Mouse (Mus musculus) midbrain, embryonic 13.5 days (tissue): ENCODE measurements around the gene Ttc9. TPM values are rescaled to one million over a fixed set of nuclear protein-coding genes. Genes with fewer than 3 reads are reported as not detected.

Experiments
- ATAC-seq: fragments of 200-750 bp; cut with Nextera tagmentation; 2 replicates; pipeline ENCODE4 v1.8.0; 2017; ENCODE audit warnings: mild to moderate bottlenecking, moderate TSS enrichment, moderate library complexity
- H3K27ac ChIP-seq: fragments of 300-500 bp; sonication (generic); 2 replicates; pipeline ENCODE4 v1.5.1; 2015; ENCODE audit warnings: inconsistent platforms, mild to moderate bottlenecking, moderate library complexity
- H3K27me3 ChIP-seq: fragments of 300-500 bp; sonication (generic); 2 replicates; pipeline ENCODE4 v1.6.1; 2015; ENCODE audit warnings: mild to moderate bottlenecking, inconsistent platforms
- H3K36me3 ChIP-seq: fragments of 300-500 bp; sonication (generic); 2 replicates; pipeline ENCODE4 v1.6.1; 2015; ENCODE audit warnings: mild to moderate bottlenecking, inconsistent platforms
- H3K4me1 ChIP-seq: fragments of 300-500 bp; sonication (generic); replicated peaks from 2 replicates; pipeline ENCODE4 v1.6.1; 2015; ENCODE audit warnings: inconsistent platforms
- H3K4me2 ChIP-seq: fragments of 300-500 bp; sonication (generic); replicated peaks from 2 replicates; pipeline ENCODE4 v1.6.1; 2015; ENCODE audit warnings: moderate library complexity, mild to moderate bottlenecking, inconsistent platforms
- H3K4me3 ChIP-seq: fragments of 300-500 bp; sonication (generic); replicated peaks from 2 replicates; pipeline ENCODE4 v1.5.1; 2015; ENCODE audit warnings: mild to moderate bottlenecking, inconsistent platforms
- H3K9ac ChIP-seq: fragments of 300-500 bp; sonication (generic); replicated peaks from 2 replicates; pipeline ENCODE4 v1.6.1; 2015; ENCODE audit warnings: mild to moderate bottlenecking, inconsistent platforms
- H3K9me3 ChIP-seq: fragments of 300-500 bp; sonication (generic); 2 replicates; pipeline ENCODE4 v1.6.1; 2016; ENCODE audit warnings: mild to moderate bottlenecking, inconsistent platforms
- WGBS: fragments of 180-500 bp; shearing (Covaris S2); methylation state at CpG from one replicate; pipeline ENCODE4 v1.1.7; 2015; 5-methylcytosine and 5-hydroxymethylcytosine counted together
- polyA plus RNA-seq: library from polyadenylated mRNA; unstranded; fragments of >200 nt; fragmentation: Nextera tagmentation; extraction: Ambion mirVana; gene quantifications from 2 replicates; pipeline ENCODE4 v1.2.1, GENCODE M21; 2015

Gene Ttc9
- polyA plus RNA-seq, 1 experiment from 2014 or later, result 6.9 TPM

DNA sequence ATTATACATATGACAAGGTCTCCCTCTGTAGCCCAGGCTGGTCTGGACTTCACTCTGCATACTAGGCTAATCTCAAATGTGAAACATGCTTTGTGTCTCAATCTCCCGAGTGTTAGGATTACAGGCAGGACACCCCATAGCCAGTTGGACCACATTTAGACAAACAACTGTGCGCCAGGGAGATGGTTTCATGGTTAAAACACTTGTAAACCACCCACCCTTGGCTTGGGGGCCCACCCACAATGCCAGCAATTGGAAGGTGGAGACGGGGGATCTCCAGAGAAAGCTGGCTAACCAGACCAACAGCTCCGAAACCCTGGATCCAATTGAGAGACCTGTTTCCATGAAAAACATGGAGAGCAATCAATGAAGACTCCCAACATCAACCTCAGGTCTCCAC, 3.0 kb upstream of the Ttc9 start:
- Histone ChIP-seq H3K9ac (no peak overlapping the region), H3K27ac (no peak overlapping the region), H3K27me3 (peaks cover 13% of the 10 kb centered on the region), H3K4me2 (no peak overlapping the region), H3K4me1 (peaks cover 20% of the 10 kb centered on the region), H3K9me3 (no peaks in the 10 kb centered on the region), H3K4me3 (no peak overlapping the region), H3K36me3 (no peaks in the 10 kb centered on the region)
- ATAC-seq, result no peak
- 89% methylated on average over 4 of the region's 4 CpGs for WGBS

DNA sequence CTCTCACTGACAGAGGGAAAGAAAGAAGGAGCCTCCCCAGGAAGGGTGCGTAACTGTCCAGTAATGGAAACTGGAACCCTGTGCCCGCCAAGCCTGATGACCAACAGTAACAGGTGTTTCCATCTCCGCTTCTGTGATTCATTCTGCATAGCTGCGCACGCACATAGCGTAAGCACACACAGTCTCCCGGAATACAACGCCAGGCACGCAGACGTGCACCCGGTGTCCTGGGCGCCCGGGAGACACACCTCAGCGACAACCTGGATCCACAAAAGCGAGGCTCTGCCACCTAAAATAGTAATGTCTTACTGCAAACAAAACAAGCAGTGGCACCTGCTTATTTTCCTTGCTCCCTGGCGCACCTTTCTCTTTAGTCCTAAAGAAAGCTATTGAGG, 532 bp upstream of the Ttc9 start:
- Histone ChIP-seq H3K27me3 (peaks cover 13% of the 10 kb centered on the region), H3K4me1 (peaks cover 23% of the 10 kb centered on the region), H3K36me3 (no peaks in the 10 kb centered on the region), H3K9me3 (no peaks in the 10 kb centered on the region), H3K27ac (peak overlapping the region; percentile 95), H3K9ac (peak overlapping the region; percentile 88), H3K4me2 (peak overlapping the region; percentile 90), H3K4me3 (peak overlapping the region; percentile 72)
- peak; percentile 82 for ATAC-seq
- WGBS, result under 1% methylated on average over 16 of the region's 16 CpGs

DNA sequence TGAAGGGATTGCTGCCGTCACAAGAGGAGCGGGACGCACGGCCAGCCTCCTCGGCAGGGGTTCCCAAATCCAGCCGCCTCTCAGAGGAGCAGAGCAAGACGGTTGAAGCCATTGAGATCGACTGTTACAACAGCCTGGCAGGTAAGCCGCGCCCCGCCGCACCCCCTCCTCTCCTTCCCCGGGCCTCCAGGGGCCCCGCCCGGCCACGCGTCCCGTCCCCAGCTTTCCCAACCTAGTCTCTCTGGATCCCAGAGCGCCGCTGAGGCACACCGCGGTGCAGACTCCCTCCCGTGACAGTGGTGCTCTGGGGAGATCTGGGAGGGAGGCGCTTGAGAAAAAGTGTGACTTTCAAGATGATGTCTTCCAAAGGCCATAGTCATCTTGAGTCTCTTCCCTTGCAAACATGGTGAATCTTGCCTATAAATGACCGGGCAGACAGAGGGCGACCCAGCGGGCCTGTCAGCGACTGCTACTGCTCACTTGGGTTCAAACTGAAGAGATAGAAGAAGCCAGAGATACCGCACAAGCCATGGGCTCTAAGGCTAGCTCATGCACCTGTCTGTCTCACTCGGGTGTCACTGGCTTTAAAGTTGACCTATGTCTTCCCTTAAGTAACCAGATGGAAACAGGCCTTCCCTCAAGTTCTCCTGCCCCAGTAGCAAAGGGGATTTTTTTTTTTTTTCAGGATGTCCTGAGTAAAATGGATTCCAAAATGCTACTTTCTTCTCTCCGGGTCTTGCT, 782 bp downstream of the Ttc9 start:
- WGBS, result 1% methylated on average over 31 of the region's 31 CpGs
- Histone ChIP-seq H3K9ac (peak overlapping the region; percentile 88), H3K4me2 (peak overlapping the region; percentile 90), H3K4me3 (peak overlapping the region; percentile 72), H3K36me3 (no peaks in the 10 kb centered on the region), H3K9me3 (no peaks in the 10 kb centered on the region), H3K4me1 (peaks cover 23% of the 10 kb centered on the region), H3K27me3 (peaks cover 13% of the 10 kb centered on the region), H3K27ac (peak overlapping the region; percentile 95)
- peak; percentile 54 for ATAC-seq

DNA sequence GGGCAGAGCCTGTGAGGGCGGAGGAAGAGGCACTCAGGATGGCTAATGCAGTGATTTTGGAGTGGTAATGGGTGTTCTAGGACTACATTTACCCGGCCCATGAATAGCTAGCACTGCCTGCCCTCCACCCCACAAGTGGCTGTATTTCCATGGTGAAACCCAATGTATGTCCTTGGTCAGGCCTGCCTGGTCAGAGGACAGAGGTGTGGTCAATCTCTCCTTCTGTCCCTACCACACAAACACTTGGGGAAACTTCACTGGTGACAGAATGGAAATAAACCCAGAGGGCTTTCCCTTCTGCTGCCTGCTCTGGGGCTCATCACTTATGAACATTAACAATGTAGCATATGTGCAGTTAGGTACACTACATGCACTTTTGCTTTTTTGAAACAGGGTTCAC, 2.2 kb downstream of the Ttc9 start:
- no peak for ATAC-seq
- H3K4me1 ChIP-seq, result peaks cover 23% of the 10 kb centered on the region
- no peak overlapping the region for H3K4me3 ChIP-seq
- peaks cover 13% of the 10 kb centered on the region for H3K27me3 ChIP-seq
- H3K9ac ChIP-seq, result 0 out of 2 replicates have a peak overlapping the region, but pooled peaks have one; percentile 88
- no peak overlapping the region for H3K27ac ChIP-seq
- 83% methylated on average over 2 of the region's 2 CpGs for WGBS
- peak overlapping the region; percentile 90 for H3K4me2 ChIP-seq
- H3K9me3 ChIP-seq, result no peaks in the 10 kb centered on the region
- 0 out of 2 replicates have a peak, but pooled peaks cover 6% of the 10 kb centered on the region for H3K36me3 ChIP-seq

DNA sequence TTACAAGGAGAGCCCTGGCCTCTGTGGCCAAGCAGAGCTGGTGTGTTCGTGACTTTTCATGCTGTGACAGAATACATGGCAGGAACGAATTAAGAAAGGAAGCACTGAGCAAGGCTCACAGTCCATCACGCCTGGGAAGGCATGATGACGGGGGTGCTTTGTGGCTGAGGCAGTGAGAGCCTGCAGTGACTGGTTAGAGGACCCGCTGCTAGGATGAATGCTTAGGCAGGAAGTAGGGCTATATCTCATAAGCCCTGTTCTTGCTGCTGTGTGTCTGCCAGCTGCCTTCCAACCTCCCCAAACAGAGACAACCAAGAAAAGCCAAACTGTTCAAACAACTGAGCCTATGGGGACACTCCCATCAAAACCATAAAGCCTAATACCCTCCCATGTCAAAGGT, 9.6 kb downstream of the Ttc9 start:
- 71% methylated on average over 5 of the region's 5 CpGs for WGBS
- ATAC-seq, result no peak
- Histone ChIP-seq H3K27ac (no peak overlapping the region), H3K4me2 (no peak overlapping the region), H3K4me1 (peaks cover 10% of the 10 kb centered on the region), H3K27me3 (no peaks in the 10 kb centered on the region), H3K9ac (no peak overlapping the region), H3K4me3 (no peak overlapping the region), H3K9me3 (no peaks in the 10 kb centered on the region), H3K36me3 (0 out of 2 replicates have a peak, but pooled peaks cover 9% of the 10 kb centered on the region)

DNA sequence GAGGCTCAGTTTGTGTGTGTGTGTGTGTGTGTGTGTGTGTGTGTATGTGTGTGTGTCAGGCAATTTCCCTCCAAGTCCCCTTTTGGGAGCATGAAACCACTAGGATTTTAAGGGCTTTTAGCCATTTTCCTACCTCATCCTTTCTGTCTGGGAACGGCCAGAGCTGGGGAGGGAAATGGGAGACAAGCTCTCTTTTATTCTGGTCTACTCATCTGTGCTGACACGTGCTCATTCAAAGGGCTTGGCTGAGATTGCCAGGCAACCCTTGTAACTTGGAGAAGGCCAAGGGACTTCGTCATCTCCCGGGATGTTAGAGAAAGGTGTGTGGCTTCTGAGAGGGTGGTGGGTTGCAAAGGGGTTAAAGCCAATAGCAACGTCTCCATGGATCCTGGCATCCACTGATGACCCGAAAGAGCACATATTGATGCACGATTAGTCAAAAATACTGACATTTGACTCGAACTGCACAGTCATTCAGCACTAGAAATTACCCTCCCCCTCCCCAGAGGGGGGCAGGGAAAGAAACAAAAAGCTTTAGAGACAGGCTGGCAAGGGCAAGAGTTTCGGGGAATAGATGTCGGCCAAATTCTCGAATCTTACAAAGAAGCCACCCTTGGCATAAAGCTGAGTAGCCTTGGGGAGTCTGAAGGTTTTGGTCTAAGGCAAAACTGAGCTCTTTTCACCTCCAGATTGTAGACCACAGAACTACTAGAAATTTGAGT, 11.5 kb downstream of the Ttc9 start:
- H3K4me3 ChIP-seq, result no peak overlapping the region
- 0 out of 2 replicates have a peak, but pooled peaks cover 5% of the 10 kb centered on the region for H3K36me3 ChIP-seq
- no peaks in the 10 kb centered on the region for H3K27me3 ChIP-seq
- WGBS, result 26% methylated on average over 11 of the region's 11 CpGs
- H3K9ac ChIP-seq, result no peak overlapping the region
- no peak for ATAC-seq
- H3K9me3 ChIP-seq, result no peaks in the 10 kb centered on the region
- H3K4me2 ChIP-seq, result no peak overlapping the region
- H3K27ac ChIP-seq, result no peak overlapping the region
- H3K4me1 ChIP-seq, result peaks cover 10% of the 10 kb centered on the region

DNA sequence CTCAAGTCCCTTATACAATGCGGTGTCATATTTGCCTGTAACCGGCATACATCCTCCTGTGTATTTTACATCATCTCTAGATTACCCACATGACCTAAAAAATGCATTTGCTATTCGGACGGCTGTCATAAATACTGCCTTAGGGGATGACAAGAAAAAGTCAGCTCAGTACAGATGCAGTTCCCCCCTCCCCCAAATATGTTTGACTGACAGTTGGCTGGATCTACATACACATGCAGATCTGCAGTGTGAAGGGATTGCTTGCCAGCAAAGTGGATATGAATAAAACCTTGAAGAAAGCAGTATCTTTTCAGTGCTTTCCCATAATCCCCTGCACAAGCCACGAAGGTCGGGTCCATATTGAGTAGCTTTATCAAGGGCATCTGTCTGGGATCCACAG, 15.8 kb downstream of the Ttc9 start:
- no peak overlapping the region for H3K4me2 ChIP-seq
- WGBS, result 85% methylated on average over 6 of the region's 6 CpGs
- peaks cover 10% of the 10 kb centered on the region for H3K4me1 ChIP-seq
- 0 out of 2 replicates have a peak, but pooled peaks cover 3% of the 10 kb centered on the region for H3K36me3 ChIP-seq
- no peak for ATAC-seq
- no peaks in the 10 kb centered on the region for H3K9me3 ChIP-seq
- H3K4me3 ChIP-seq, result no peak overlapping the region
- no peaks in the 10 kb centered on the region for H3K27me3 ChIP-seq
- H3K9ac ChIP-seq, result no peak overlapping the region
- no peak overlapping the region for H3K27ac ChIP-seq

DNA sequence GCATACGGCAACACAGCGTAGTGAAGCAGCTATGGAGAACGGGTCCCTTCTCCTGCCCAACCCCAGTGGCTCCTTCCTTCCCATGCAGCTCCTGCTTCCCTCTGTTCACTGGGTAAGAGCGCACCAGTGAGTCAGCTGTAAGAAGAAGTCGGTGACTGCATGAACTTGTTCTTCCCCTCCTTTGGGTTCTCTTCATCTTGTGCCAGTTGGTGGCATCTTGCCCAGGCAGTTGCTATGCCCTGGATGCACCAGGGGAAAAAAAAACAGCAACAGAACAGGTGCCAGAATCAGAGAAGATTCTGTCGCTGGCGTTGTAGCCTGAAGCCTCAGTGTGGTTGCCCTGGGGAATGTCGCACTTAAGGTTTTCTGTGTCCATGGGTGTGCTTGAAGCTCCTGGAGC, 22.3 kb downstream of the Ttc9 start:
- Histone ChIP-seq H3K4me2 (no peak overlapping the region), H3K27me3 (no peaks in the 10 kb centered on the region), H3K9me3 (no peaks in the 10 kb centered on the region), H3K27ac (no peak overlapping the region), H3K4me3 (no peak overlapping the region), H3K36me3 (0 out of 2 replicates have a peak, but pooled peaks cover 3% of the 10 kb centered on the region), H3K4me1 (no peaks in the 10 kb centered on the region), H3K9ac (no peak overlapping the region)
- ATAC-seq, result no peak
- 95% methylated on average over 8 of the region's 8 CpGs for WGBS

DNA sequence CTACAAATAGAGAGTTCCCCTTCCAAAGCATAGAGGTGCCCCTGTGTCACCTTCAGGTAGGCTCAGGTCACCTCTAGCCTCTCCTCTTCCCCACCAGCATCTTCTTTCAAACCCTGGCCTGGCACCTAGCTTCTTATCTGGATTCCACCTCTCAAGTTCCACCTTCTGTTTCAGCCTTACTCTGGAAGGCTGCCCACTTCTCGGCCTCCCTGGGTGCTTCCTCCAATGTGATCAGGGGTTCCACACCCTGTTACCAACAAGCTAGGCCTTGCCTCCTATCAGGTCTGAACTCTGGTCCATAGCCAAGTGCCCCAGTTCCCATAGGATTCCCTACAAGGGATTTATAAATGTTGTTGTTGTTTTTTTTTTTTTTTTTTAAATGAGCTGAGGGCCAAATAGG, 26.3 kb downstream of the Ttc9 start:
- H3K36me3 ChIP-seq, result peaks cover 17% of the 10 kb centered on the region
- ATAC-seq, result no peak
- H3K4me3 ChIP-seq, result no peak overlapping the region
- no peak overlapping the region for H3K9ac ChIP-seq
- H3K27ac ChIP-seq, result no peak overlapping the region
- 92% methylated on average over 1 of the region's 1 CpGs for WGBS
- no peaks in the 10 kb centered on the region for H3K27me3 ChIP-seq
- H3K4me2 ChIP-seq, result no peak overlapping the region
- no peaks in the 10 kb centered on the region for H3K4me1 ChIP-seq
- H3K9me3 ChIP-seq, result no peaks in the 10 kb centered on the region

DNA sequence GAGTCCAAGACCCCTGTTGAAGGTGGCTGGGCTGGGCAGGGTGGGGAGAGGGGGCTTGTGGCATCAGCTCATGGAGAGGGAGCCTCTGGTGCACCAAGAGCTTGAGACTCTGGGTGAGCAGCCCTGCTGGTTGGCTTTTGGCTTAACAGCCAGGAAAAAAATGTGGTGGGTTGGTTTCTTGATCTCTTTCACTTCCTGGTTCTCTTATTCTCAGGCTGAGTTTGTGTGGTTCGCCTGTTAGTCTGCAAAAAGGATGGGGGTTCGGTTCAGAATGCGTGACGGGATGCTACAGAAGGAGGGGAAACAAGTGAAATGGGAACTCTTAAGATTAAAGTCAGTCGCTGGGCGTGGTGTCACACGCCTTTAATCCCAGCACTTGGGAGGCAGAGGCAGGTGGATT, 27.0 kb downstream of the Ttc9 start:
- H3K27ac ChIP-seq, result no peak overlapping the region
- H3K36me3 ChIP-seq, result peaks cover 22% of the 10 kb centered on the region
- no peak overlapping the region for H3K4me3 ChIP-seq
- H3K4me1 ChIP-seq, result no peaks in the 10 kb centered on the region
- no peak overlapping the region for H3K9ac ChIP-seq
- no peaks in the 10 kb centered on the region for H3K27me3 ChIP-seq
- WGBS, result 90% methylated on average over 7 of the region's 7 CpGs
- H3K9me3 ChIP-seq, result no peaks in the 10 kb centered on the region
- H3K4me2 ChIP-seq, result no peak overlapping the region
- no peak for ATAC-seq

DNA sequence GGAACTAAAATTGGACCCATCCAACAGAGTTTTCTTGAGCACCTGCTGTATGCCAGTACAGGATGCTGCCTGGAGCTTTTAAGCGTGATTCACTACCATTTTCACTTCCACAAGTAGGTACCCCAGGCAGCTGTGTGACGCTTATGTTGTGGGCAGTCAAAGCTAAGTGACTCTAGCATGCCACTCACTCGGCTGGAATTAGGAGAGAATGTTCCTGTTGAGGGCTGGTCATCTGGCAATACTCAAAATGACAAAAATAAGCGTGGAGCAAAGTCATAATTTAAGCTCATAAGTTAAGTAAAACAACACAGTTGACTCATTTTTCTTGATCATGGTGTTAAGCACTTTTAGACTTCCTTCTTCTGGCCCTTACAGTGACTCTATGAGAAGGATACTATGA, 31.0 kb downstream of the Ttc9 start:
- Histone ChIP-seq H3K27me3 (no peaks in the 10 kb centered on the region), H3K4me1 (no peaks in the 10 kb centered on the region), H3K4me3 (no peak overlapping the region), H3K36me3 (peaks cover 39% of the 10 kb centered on the region), H3K27ac (no peak overlapping the region), H3K4me2 (no peak overlapping the region), H3K9me3 (no peaks in the 10 kb centered on the region), H3K9ac (no peak overlapping the region)
- no peak for ATAC-seq
- 95% methylated on average over 4 of the region's 4 CpGs for WGBS

DNA sequence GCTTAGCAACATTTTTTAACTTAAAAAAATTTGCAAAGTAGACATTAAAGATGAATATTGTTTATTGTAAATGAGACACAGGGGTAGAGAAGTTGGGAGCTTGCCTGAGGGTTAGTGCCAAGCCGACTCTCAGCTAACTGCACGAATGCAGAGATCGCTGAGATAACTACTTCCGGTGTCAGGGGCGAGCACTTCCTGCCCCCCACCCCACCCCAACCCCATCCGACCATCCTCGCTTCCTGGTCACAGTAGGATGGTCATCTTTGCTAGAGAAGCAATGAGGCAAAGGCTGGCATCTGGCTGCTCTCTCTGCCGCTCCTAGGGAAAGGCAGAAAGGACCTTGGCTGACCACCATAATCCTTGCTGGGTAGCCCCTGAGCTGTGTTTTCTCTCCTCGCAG, 32.1 kb downstream of the Ttc9 start:
- WGBS, result 97% methylated on average over 9 of the region's 9 CpGs
- H3K27me3 ChIP-seq, result no peaks in the 10 kb centered on the region
- no peak overlapping the region for H3K4me3 ChIP-seq
- no peak overlapping the region for H3K9ac ChIP-seq
- no peaks in the 10 kb centered on the region for H3K9me3 ChIP-seq
- H3K4me2 ChIP-seq, result no peak overlapping the region
- no peak for ATAC-seq
- no peak overlapping the region for H3K27ac ChIP-seq
- no peaks in the 10 kb centered on the region for H3K4me1 ChIP-seq
- peaks cover 43% of the 10 kb centered on the region for H3K36me3 ChIP-seq
